Mouse (Mus musculus) limb, embryonic 14.5 days (tissue): Measurements from ENCODE around the gene Il25. TPM values are rescaled to one million over a fixed set of nuclear protein-coding genes. Genes with fewer than 3 reads are reported as not detected.
A peak's percentile ranks its signal among the peaks of the same experiment; 100 is the strongest.
"Not testable (repeated sequence)": the region's sequence is repeated elsewhere in the genome, so short reads cannot be mapped to it uniquely, and the experiment has no call there.

Experiments used
- ATAC-seq: fragments of 200-750 bp; cut with Nextera tagmentation; 2 replicates; pipeline ENCODE4 v1.8.0; 2017; ENCODE audit warnings: low read depth, moderate number of reproducible peaks, moderate TSS enrichment; ENCODE audit not compliant: low FRiP score
- DNase-seq: peaks from one replicate; pipeline ENCODE4 v3.0.0-alpha.2; 2015; ENCODE audit warnings: low spot score
- H3K27ac ChIP-seq: fragments of 300-500 bp; sonication (generic); replicated peaks from 2 replicates; pipeline ENCODE4 v1.5.1; 2014; ENCODE audit warnings: low read depth, mild to moderate bottlenecking, low read length, moderate library complexity, mixed read lengths
- H3K27me3 ChIP-seq: fragments of 300-500 bp; sonication (generic); 2 replicates; pipeline ENCODE4 v1.6.1; 2014; ENCODE audit warnings: low read length, mixed read lengths; ENCODE audit not compliant: control insufficient read depth, insufficient read depth
- H3K36me3 ChIP-seq: fragments of 300-500 bp; sonication (generic); 2 replicates; pipeline ENCODE4 v1.6.1; 2014; ENCODE audit warnings: mild to moderate bottlenecking, low read length, moderate library complexity, mixed read lengths; ENCODE audit not compliant: control insufficient read depth, insufficient read depth
- H3K4me1 ChIP-seq: fragments of 300-500 bp; sonication (generic); 2 replicates; pipeline ENCODE4 v1.6.1; 2014; ENCODE audit warnings: antibody characterized with exemption, low read length, mixed read lengths; ENCODE audit not compliant: control insufficient read depth, insufficient read depth
- H3K4me2 ChIP-seq: fragments of 300-500 bp; sonication (generic); replicated peaks from 2 replicates; pipeline ENCODE4 v1.6.1; 2014; ENCODE audit warnings: low read depth, mild to moderate bottlenecking, low read length, moderate library complexity; ENCODE audit not compliant: severe bottlenecking
- H3K4me3 ChIP-seq: fragments of 300-500 bp; sonication (generic); replicated peaks from 2 replicates; pipeline ENCODE4 v1.5.1; 2014; ENCODE audit warnings: low read length
- H3K9ac ChIP-seq: fragments of 300-500 bp; sonication (generic); 2 replicates; pipeline ENCODE4 v1.6.1; 2014; ENCODE audit warnings: mild to moderate bottlenecking, low read depth, low read length, moderate library complexity; ENCODE audit not compliant: severe bottlenecking
- H3K9me3 ChIP-seq: fragments of 300-500 bp; sonication (generic); 2 replicates; pipeline ENCODE4 v1.6.1; 2016; ENCODE audit warnings: low read length; ENCODE audit not compliant: control insufficient read depth
- POLR2A ChIP-seq: fragments of 200-500 bp; IDR thresholded peaks from 2 replicates; pipeline ENCODE4 v1.8.0; 2012; ENCODE audit warnings: inconsistent platforms, mild to moderate bottlenecking, moderate library complexity, borderline replicate concordance; ENCODE audit not compliant: insufficient read depth, insufficient read length; ENCODE audit errors: extremely low read depth
- WGBS: fragments of 180-500 bp; shearing (Covaris S2); extraction: QIAGEN DNeasy Blood & Tissue Kit; methylation state at CpG from one replicate; pipeline ENCODE4 v1.1.7; 2014; 5-methylcytosine and 5-hydroxymethylcytosine counted together
- polyA plus RNA-seq, 2 experiments: library from polyadenylated mRNA; depleted of rRNA in 1 of 2; stranded (reverse) in 1 of 2; unstranded in 1 of 2; fragments of >200 nt; fragmentation: Nextera tagmentation in 1 of 2; extraction: Ambion mirVana in 1 of 2; gene quantifications; 2 replicates each; pipeline versions ENCODE4 v1.2.1 to v1.2.3; 2012 to 2014

Gene Il25
- polyA plus RNA-seq, 2 experiments: 0.31 TPM; not detected in 1

DNA sequence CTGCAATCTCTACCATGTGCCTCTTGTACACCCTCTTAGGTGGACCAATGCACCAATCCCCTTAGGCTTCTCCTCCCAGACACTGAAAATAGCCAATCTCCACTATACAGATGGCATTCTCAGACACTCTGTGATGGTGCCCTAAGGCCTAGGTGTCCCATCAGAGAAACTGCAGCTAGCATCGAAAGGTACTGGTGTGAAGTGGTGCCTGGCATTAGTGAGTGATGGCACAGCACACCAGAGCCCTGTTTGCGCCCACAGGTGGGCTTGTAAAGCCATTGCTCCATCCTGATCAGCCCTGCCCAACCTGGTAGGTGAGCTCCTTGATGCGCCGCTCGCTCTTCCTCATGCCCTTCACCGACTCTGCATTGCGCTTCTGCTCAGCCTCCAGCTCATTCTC is 11.5 kb downstream of the Il25 start:
- no peak overlapping the region for H3K9ac ChIP-seq
- no peak overlapping the region for H3K4me3 ChIP-seq
- no peak overlapping the region for H3K4me2 ChIP-seq
- no peaks in the 10 kb centered on the region for H3K9me3 ChIP-seq
- no peak overlapping the region for H3K27ac ChIP-seq
- 87% methylated on average over 7 of the region's 7 CpGs for WGBS
- no peak for TF ChIP-seq POLR2A
- no peak for ATAC-seq
- no peaks in the 10 kb centered on the region for H3K27me3 ChIP-seq
- H3K4me1 ChIP-seq: no peaks in the 10 kb centered on the region
- H3K36me3 ChIP-seq: no peaks in the 10 kb centered on the region
- no peak for DNase-seq

DNA sequence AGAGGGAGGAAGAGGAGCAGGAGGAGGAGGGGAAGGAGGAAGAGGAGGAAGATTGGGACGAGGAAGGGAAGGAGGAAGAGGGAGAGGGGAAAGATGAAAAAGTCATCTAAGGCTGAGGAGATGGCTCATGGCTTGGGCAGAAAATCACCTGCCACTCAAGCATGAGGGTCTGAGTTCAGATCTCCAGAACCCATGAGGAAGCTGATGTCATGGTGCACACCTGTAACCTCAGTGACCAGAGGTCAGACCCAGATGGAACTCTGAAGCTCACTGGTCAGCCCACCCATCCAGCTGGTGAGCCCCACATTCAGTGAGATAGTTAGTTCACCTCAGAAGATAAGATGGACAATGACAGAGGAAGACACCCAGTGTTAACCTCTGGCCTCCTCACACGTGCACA is 12.4 kb downstream of the Il25 start:
- DNase-seq: no peak
- H3K27ac ChIP-seq: no peak overlapping the region
- ATAC-seq: no peak
- no peak overlapping the region for H3K9ac ChIP-seq
- WGBS: 72% methylated on average over 2 of the region's 2 CpGs
- no peaks in the 10 kb centered on the region for H3K4me1 ChIP-seq
- H3K4me3 ChIP-seq: no peak overlapping the region
- H3K27me3 ChIP-seq: no peaks in the 10 kb centered on the region
- H3K36me3 ChIP-seq: no peaks in the 10 kb centered on the region
- no peak for TF ChIP-seq POLR2A
- H3K9me3 ChIP-seq: no peaks in the 10 kb centered on the region
- no peak overlapping the region for H3K4me2 ChIP-seq

DNA sequence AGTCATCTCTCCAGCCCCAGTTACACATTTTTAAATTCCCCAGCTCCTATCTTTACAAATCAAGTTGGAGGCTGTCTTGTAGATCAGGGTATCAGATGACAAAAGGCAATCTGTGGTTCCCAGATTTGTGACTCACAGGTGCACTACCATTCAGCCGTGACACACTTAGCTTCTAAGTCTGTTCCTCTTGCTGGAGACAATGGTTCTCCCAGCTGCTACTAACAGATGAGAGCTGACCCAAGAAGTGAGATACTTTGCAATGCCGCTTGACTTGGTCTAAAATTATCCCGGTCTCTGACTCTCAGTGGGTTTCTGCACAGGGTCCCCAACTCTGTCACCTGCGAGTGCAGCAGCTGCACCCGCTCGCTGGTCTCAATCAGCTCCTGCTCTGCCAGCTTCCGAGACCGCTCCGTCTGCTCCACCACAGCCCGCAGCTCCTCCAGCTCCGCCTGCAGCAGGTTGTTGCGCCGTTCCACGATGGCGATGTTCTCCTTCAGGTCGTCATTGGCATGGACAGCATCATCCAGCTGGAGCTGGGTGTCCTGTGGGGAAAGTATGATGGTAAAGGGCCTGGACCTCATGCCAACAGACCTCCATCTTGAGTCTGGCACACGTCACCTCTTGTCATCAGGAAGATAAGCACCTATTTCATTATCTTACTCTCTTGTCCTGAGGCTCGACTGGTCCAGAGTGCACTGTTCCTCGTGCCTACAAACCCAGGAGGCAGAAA is 13.6 kb downstream of the Il25 start:
- ATAC-seq (peak; percentile 68; the same call in 1 of the 2 replicates), DNase-seq (no peak)
- H3K4me3 ChIP-seq: no peak overlapping the region
- H3K9me3 ChIP-seq: no peaks in the 10 kb centered on the region
- no peaks in the 10 kb centered on the region for H3K4me1 ChIP-seq
- no peaks in the 10 kb centered on the region for H3K27me3 ChIP-seq
- no peak overlapping the region for H3K9ac ChIP-seq
- 69% methylated on average over 19 of the region's 19 CpGs for WGBS
- no peaks in the 10 kb centered on the region for H3K36me3 ChIP-seq
- H3K27ac ChIP-seq: no peak overlapping the region
- H3K4me2 ChIP-seq: no peak overlapping the region
- TF ChIP-seq POLR2A: no peak

DNA sequence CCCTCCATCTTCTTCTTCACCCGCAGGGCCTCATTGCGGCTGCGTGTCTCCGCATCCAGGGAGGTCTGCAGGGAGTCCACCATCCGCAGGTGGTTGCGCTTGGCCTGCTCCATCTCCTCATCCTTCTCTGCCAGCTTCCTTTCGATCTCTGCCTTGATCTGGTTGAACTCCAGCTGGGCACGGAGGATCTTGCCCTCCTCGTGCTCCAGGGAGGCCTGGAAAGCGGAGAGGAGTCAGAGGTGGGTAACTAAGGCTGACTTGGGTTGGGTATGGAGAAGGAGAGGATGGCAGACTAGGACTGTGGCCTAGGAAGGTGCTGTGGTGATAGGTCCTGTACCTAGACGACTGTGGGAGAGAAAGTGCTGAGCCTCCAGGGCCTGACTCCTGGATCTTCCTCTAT is 14.5 kb downstream of the Il25 start:
- not testable (repeated sequence) for DNase-seq, H3K36me3 ChIP-seq, H3K4me1 ChIP-seq, H3K9me3 ChIP-seq, H3K27me3 ChIP-seq, H3K27ac ChIP-seq, H3K4me3 ChIP-seq, ATAC-seq, H3K4me2 ChIP-seq, H3K9ac ChIP-seq
- 81% methylated on average over 6 of the region's 11 CpGs for WGBS

DNA sequence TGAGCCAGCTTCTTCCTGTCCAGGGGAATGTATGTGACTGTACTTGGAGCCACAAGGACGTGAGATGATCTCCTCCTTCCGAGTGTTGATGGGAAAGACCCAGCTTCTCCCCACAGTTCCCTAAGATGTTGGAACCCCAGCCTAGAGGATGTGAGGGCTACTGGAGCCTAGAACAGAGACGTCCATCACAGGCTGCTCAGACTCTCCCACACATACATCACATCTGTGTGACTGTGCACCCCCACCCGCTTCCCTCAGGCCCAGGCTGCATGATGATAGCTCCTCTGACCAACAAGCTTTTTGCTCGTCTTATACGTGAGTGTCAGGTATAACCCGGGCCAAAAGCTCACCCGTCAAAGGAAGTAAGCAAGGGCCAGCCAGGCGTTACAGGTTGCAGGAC is 16.3 kb downstream of the Il25 start:
- H3K36me3 ChIP-seq: no peaks in the 10 kb centered on the region
- no peak for TF ChIP-seq POLR2A
- no peak for ATAC-seq
- no peak overlapping the region for H3K4me3 ChIP-seq
- H3K27me3 ChIP-seq: no peaks in the 10 kb centered on the region
- H3K4me1 ChIP-seq: no peaks in the 10 kb centered on the region
- no peak overlapping the region for H3K4me2 ChIP-seq
- no peaks in the 10 kb centered on the region for H3K9me3 ChIP-seq
- H3K27ac ChIP-seq: no peak overlapping the region
- H3K9ac ChIP-seq: no peak overlapping the region
- 85% methylated on average over 9 of the region's 9 CpGs for WGBS
- no peak for DNase-seq

DNA sequence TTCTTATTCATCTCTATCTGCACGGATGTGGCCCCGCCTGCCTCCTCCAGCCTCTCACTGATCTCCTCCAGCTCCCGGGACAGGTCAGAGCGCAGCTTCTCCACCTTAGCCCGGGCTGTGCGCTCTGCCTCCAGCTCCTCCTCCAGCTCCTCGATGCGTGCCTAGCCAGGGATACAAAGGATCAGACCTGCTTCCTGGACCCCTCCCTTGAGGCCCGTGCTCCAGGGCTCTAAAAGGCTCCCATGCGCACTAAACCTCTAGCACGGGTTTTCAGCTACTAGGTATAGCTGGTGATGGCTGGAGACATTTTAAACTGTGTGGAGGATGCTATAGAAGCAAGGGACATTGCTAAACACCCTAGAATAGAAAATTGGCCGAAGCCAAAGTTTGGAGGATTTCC is 18.0 kb downstream of the Il25 start:
- no peak for ATAC-seq
- WGBS: 53% methylated on average over 12 of the region's 12 CpGs

More for the DNA sequence above, 18.0 kb downstream of the Il25 start:
- Histone ChIP-seq H3K27ac (no peak overlapping the region), H3K4me2 (no peak overlapping the region), H3K27me3 (no peaks in the 10 kb centered on the region), H3K4me1 (no peaks in the 10 kb centered on the region), H3K36me3 (no peaks in the 10 kb centered on the region), H3K9me3 (no peaks in the 10 kb centered on the region), H3K9ac (no peak overlapping the region), H3K4me3 (no peak overlapping the region)
- TF ChIP-seq POLR2A: no peak
- DNase-seq: no peak
